In the genomic region with DNA sequence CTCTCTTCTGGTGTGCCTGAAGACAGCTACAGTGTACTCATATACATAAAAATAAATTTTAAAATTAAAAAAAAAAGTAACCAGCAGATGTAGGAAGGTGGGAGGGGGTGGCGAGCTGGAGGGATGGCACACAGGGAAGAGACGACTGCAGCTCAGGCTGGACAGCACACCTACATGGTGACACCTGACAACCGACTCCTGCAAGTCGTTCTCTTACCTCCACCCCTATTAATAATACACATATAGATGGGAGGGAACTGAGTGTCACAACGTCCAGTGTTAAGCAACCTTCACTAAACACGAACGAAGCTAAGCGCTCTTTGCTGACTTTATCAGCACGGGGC, we compare ENCODE assay signal across 8 mouse cellular contexts. TPM values are rescaled to one million over a fixed set of nuclear protein-coding genes. Genes with fewer than 3 reads are reported as not detected.
DNase-seq lines count a peak whose midpoint lies in the region; ATAC-seq and TF ChIP-seq lines count a peak whose summit lies in the region.

No protein-coding gene starts in this region.

- no peak for TF ChIP-seq EP300 in heart, postnatal 0 days (IDR thresholded peaks at IDR 0.05; ENCODE audit: low read depth)

- peaks cover 10% of the 10 kb centered on the region; the same call in 1 of the 2 replicates for H3K4me1 ChIP-seq in heart, postnatal 0 days (ENCODE audit: control insufficient read depth, insufficient read depth)
- peaks cover 24% of the 10 kb centered on the region for H3K4me1 ChIP-seq in bone marrow macrophage, adult 2 months (ENCODE audit: control insufficient read depth, insufficient read depth, low read length)
- H3K4me1 ChIP-seq in hindbrain, embryonic 12.5 days: peaks cover 19% of the 10 kb centered on the region
- peaks cover 35% of the 10 kb centered on the region for H3K4me1 ChIP-seq in midbrain, embryonic 13.5 days (replicated peaks)

- no peak for ATAC-seq in heart, postnatal 0 days (ENCODE audit: insufficient read depth, low read depth)
- ATAC-seq in hindbrain, embryonic 12.5 days (ENCODE audit: low FRiP score): peak; percentile 57
- ATAC-seq in midbrain, embryonic 13.5 days: no peak; the same call in 1 of the 2 replicates

- peaks cover 36% of the 10 kb centered on the region for H3K36me3 ChIP-seq in heart, postnatal 0 days (replicated peaks; ENCODE audit: control insufficient read depth, insufficient read depth, low read length)
- H3K36me3 ChIP-seq in hindbrain, embryonic 12.5 days: peaks cover 33% of the 10 kb centered on the region
- H3K36me3 ChIP-seq in midbrain, embryonic 13.5 days: peaks cover 31% of the 10 kb centered on the region

- peak overlapping the region; percentile 93 for H3K9ac ChIP-seq in heart, postnatal 0 days (replicated peaks; ENCODE audit: low read depth, low read length)
- peak overlapping the region; percentile 92 for H3K9ac ChIP-seq in hindbrain, embryonic 12.5 days
- H3K9ac ChIP-seq in midbrain, embryonic 13.5 days (replicated peaks): peak overlapping the region; percentile 94

- H3K9me3 ChIP-seq in heart, postnatal 0 days (replicated peaks; ENCODE audit: control insufficient read depth, low read length): no peaks in the 10 kb centered on the region
- H3K9me3 ChIP-seq in hindbrain, embryonic 12.5 days (replicated peaks): no peaks in the 10 kb centered on the region
- H3K9me3 ChIP-seq in midbrain, embryonic 13.5 days: no peaks in the 10 kb centered on the region

- H3K4me3 ChIP-seq in heart, postnatal 0 days (ENCODE audit: low read depth, low read length): peak overlapping the region; percentile 88
- H3K4me3 ChIP-seq in bone marrow macrophage, adult 2 months (ENCODE audit: insufficient read depth, low read length): peak overlapping the region; percentile 80
- peak overlapping the region; percentile 81 for H3K4me3 ChIP-seq in hindbrain, embryonic 12.5 days
- peak overlapping the region; percentile 71 for H3K4me3 ChIP-seq in midbrain, embryonic 13.5 days (replicated peaks)

- peak overlapping the region; percentile 99; the same call in 1 of the 2 replicates for H3K27ac ChIP-seq in heart, postnatal 0 days (ENCODE audit: low read depth)
- H3K27ac ChIP-seq in bone marrow macrophage, adult 2 months (ENCODE audit: insufficient read depth, low read depth, low read length): no peak overlapping the region
- peak overlapping the region; percentile 99; the same call in 1 of the 2 replicates for H3K27ac ChIP-seq in hindbrain, embryonic 12.5 days
- H3K27ac ChIP-seq in midbrain, embryonic 13.5 days: peak overlapping the region; percentile 99

- no peaks in the 10 kb centered on the region for H3K27me3 ChIP-seq in heart, postnatal 0 days (ENCODE audit: control insufficient read depth, insufficient read depth, low read length)
- no peaks in the 10 kb centered on the region for H3K27me3 ChIP-seq in hindbrain, embryonic 12.5 days
- no peaks in the 10 kb centered on the region for H3K27me3 ChIP-seq in midbrain, embryonic 13.5 days

- TF ChIP-seq CTCF in heart, postnatal 0 days (IDR thresholded peaks at IDR 0.05; ENCODE audit: low read depth): no peak
- no peak for TF ChIP-seq CTCF in bone marrow macrophage, adult 2 months (IDR thresholded peaks at IDR 0.05; ENCODE audit: low read depth, low read length)

- TF ChIP-seq POLR2A in bone marrow macrophage, adult 2 months (IDR thresholded peaks at IDR 0.05; ENCODE audit: borderline replicate concordance, low read depth, low read length): no peak

- intact Hi-C loops in left cerebral cortex, postnatal 25 days (cut with DNase I): loop anchor here (2.0 to 5.0 kb wide), 2 partner anchors 154 to 213 kb away; no protein-coding TSS in a partner anchor

- no peak for DNase-seq in heart, postnatal 0 days (ENCODE audit: low spot score)
- DNase-seq in heart, adult 8-10 months (ENCODE audit: low spot score): no peak
- DNase-seq in adrenal gland, adult 8-10 months: no peak
- no peak for DNase-seq in embryo, embryonic 10.5 days (ENCODE audit: low spot score)
- no peak for DNase-seq in left cerebral cortex, postnatal 25 days (ENCODE audit: low spot score in 2 of 2)

- WGBS in heart, postnatal 0 days: 0% methylated on average over 9 of the region's 9 CpGs
- 0% methylated on average over 9 of the region's 9 CpGs for WGBS in hindbrain, embryonic 12.5 days
- under 1% methylated on average over 9 of the region's 9 CpGs for WGBS in midbrain, embryonic 13.5 days

- H3K4me2 ChIP-seq in heart, postnatal 0 days (ENCODE audit: low read depth, low read length): peak overlapping the region; percentile 80
- H3K4me2 ChIP-seq in hindbrain, embryonic 12.5 days (replicated peaks): peak overlapping the region; percentile 73
- peak overlapping the region; percentile 87 for H3K4me2 ChIP-seq in midbrain, embryonic 13.5 days (replicated peaks)

RNA-seq across cellular contexts. Expression of gene Yeats4, which starts 0.6 kb away (rescaled TPM):
- 34.4 and 50.7 TPM in 2 replicates for total RNA-seq in heart, postnatal 0 days (2014; rRNA removed; ENCODE audit: low replicate concordance)
- polyA plus RNA-seq in heart, postnatal 0 days (2015; fragmentation: Nextera tagmentation; extraction: Ambion mirVana): 31.1 and 33.6 TPM in 2 replicates
- 10 to 100 TPM; 25.6 to 32.7 (median 26.6) TPM for total RNA-seq in heart, adult 8-10 months (2022)
- 61.0 and 64.0 TPM in 2 replicates for polyA plus RNA-seq in bone marrow macrophage, adult 2 months (2012; ENCODE audit: insufficient read depth, insufficient read length, missing spikeins)
- polyA plus RNA-seq in hindbrain, embryonic 12.5 days (2016; fragmentation: Nextera tagmentation; extraction: Ambion mirVana): 112 and 134 TPM in 2 replicates
- 141 and 160 TPM in 2 replicates for polyA plus RNA-seq in midbrain, embryonic 13.5 days (2015; fragmentation: Nextera tagmentation; extraction: Ambion mirVana)
- 10 to 100 TPM; 39.3 to 42.6 (median 41.5) TPM for total RNA-seq in adrenal gland, adult 8-10 months (2022)
- total RNA-seq in left cerebral cortex, postnatal 25 days (2021): 10 to 100 TPM; 53.5 to 56.4 TPM

RNA-seq across cellular contexts. Expression of gene 9530003J23Rik, which starts 14.8 kb away (rescaled TPM):
- total RNA-seq in heart, postnatal 0 days (2014; rRNA removed; ENCODE audit: low replicate concordance): not detected in 2 replicates
- polyA plus RNA-seq in heart, postnatal 0 days (2015; fragmentation: Nextera tagmentation; extraction: Ambion mirVana): not detected in 2 replicates
- total RNA-seq in heart, adult 8-10 months (2022): not detected
- polyA plus RNA-seq in bone marrow macrophage, adult 2 months (2012; ENCODE audit: insufficient read depth, insufficient read length, missing spikeins): not detected in 2 replicates
- not detected in 2 replicates for polyA plus RNA-seq in hindbrain, embryonic 12.5 days (2016; fragmentation: Nextera tagmentation; extraction: Ambion mirVana)
- not detected in 2 replicates for polyA plus RNA-seq in midbrain, embryonic 13.5 days (2015; fragmentation: Nextera tagmentation; extraction: Ambion mirVana)
- total RNA-seq in adrenal gland, adult 8-10 months (2022): not detected
- not detected for total RNA-seq in left cerebral cortex, postnatal 25 days (2021)

RNA-seq across cellular contexts. Expression of gene Lyz2, which starts 58.4 kb away (rescaled TPM):
- total RNA-seq in heart, postnatal 0 days (2014; rRNA removed; ENCODE audit: low replicate concordance): 37.1 and 40.6 TPM in 2 replicates
- 54.7 and 61.6 TPM in 2 replicates for polyA plus RNA-seq in heart, postnatal 0 days (2015; fragmentation: Nextera tagmentation; extraction: Ambion mirVana)
- 100 to 1,000 TPM in 2 of 4 experiments, 10 to 100 TPM in 2; 93.6 to 253 (median 102) TPM for total RNA-seq in heart, adult 8-10 months (2022)
- polyA plus RNA-seq in bone marrow macrophage, adult 2 months (2012; ENCODE audit: insufficient read depth, insufficient read length, missing spikeins): 36,853 and 37,625 TPM in 2 replicates
- 16.9 and 17.5 TPM in 2 replicates for polyA plus RNA-seq in hindbrain, embryonic 12.5 days (2016; fragmentation: Nextera tagmentation; extraction: Ambion mirVana)
- 14.7 and 19.0 TPM in 2 replicates for polyA plus RNA-seq in midbrain, embryonic 13.5 days (2015; fragmentation: Nextera tagmentation; extraction: Ambion mirVana)
- 100 to 1,000 TPM; 174 to 471 (median 338) TPM for total RNA-seq in adrenal gland, adult 8-10 months (2022)
- 10 to 100 TPM; 10.9 to 11.4 TPM for total RNA-seq in left cerebral cortex, postnatal 25 days (2021)
